In the genomic region with DNA sequence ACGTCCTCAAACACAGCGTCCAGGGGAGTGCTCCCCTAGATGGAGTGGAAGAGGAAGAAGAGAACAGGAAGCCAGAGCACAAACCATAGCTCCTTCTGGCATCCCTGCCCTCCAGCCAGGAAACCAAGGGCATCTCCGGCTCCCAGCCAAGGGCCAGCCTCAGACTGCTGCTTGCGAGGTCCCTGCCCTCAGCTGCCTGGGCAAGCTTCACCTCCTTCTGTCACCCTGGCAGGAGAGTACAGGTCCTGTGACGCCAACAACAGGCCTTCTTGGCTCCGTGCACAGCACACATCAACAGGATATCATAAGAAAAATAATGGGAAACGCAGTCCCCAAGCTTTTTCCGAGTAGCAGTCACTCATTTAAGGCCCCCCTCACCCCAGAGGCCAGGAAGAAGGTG, we compare ENCODE assay signal across 21 mouse cellular contexts.
A peak's percentile ranks its signal among the peaks of the same experiment; 100 is the strongest.
DNase-seq lines count a peak whose midpoint lies in the region; ATAC-seq and TF ChIP-seq lines count a peak whose summit lies in the region.
"Had no signal": no experiment of that assay in that cellular context is flagged by ENCODE, and none has a peak within 500 bp of the region (broad histone marks: within the 10 kb centered on the region; RNA-seq: fewer than 3 reads in every experiment).

No protein-coding gene starts in this region.

- ATAC-seq in heart, embryonic 16.5 days (replicated peaks; ENCODE audit: extremely low read depth, insufficient read depth, low FRiP score), result peak; percentile 58
- ATAC-seq in heart, embryonic 11.5 days (replicated peaks; ENCODE audit: insufficient number of reproducible peaks, low FRiP score, low TSS enrichment), result no peak
- no peak for ATAC-seq in midbrain, postnatal 0 days (ENCODE audit: low FRiP score)
- no peak for ATAC-seq in midbrain, embryonic 15.5 days (replicated peaks)
- ATAC-seq: forebrain, embryonic 14.5 days had no signal

- no peaks in the 10 kb centered on the region for H3K27me3 ChIP-seq in heart, embryonic 16.5 days (ENCODE audit: control insufficient read depth, insufficient read depth, low read length)
- H3K27me3 ChIP-seq in heart, embryonic 11.5 days (ENCODE audit: control insufficient read depth, insufficient read depth, low read length), result no peaks in the 10 kb centered on the region
- no peaks in the 10 kb centered on the region for H3K27me3 ChIP-seq in midbrain, postnatal 0 days (ENCODE audit: insufficient read depth, low read length)
- H3K27me3 ChIP-seq in midbrain, embryonic 15.5 days (replicated peaks), result 0 out of 2 replicates have a peak, but pooled peaks cover 3% of the 10 kb centered on the region
- H3K27me3 ChIP-seq: CH12.LX; embryonic facial prominence, embryonic 13.5 days; limb, embryonic 15.5 days; liver, embryonic 15.5 days; neural tube, embryonic 13.5 days had no signal

- H3K27ac ChIP-seq in heart, embryonic 16.5 days (ENCODE audit: low read length), result no peak overlapping the region
- H3K27ac ChIP-seq in heart, embryonic 11.5 days (ENCODE audit: low read depth, low read length), result no peak overlapping the region
- H3K27ac ChIP-seq in midbrain, postnatal 0 days (ENCODE audit: low read depth, low read length), result no peak overlapping the region
- H3K27ac ChIP-seq in midbrain, embryonic 15.5 days, result no peak overlapping the region
- H3K27ac ChIP-seq: embryonic facial prominence, embryonic 13.5 days; heart, embryonic 10.5 days; kidney, postnatal 0 days; limb, embryonic 15.5 days; liver, embryonic 15.5 days; neural tube, embryonic 13.5 days had no signal

- no peaks in the 10 kb centered on the region for H3K4me1 ChIP-seq in heart, embryonic 16.5 days (ENCODE audit: control insufficient read depth, insufficient read depth, low read length)
- H3K4me1 ChIP-seq in heart, embryonic 11.5 days (ENCODE audit: control insufficient read depth, insufficient read depth, low read length), result no peaks in the 10 kb centered on the region
- H3K4me1 ChIP-seq in midbrain, postnatal 0 days (ENCODE audit: insufficient read depth, low read length), result no peaks in the 10 kb centered on the region
- no peaks in the 10 kb centered on the region for H3K4me1 ChIP-seq in midbrain, embryonic 15.5 days
- H3K4me1 ChIP-seq: embryonic facial prominence, embryonic 13.5 days; heart, embryonic 10.5 days; limb, embryonic 15.5 days; liver, embryonic 15.5 days had no signal

- TF ChIP-seq CTCF in midbrain, postnatal 0 days (IDR thresholded peaks at IDR 0.05), result no peak

- peak; percentile 48 for DNase-seq in midbrain, postnatal 0 days (ENCODE audit: low spot score)
- peak; percentile 93 for DNase-seq in cerebellum, adult 9-11 months
- no peak for DNase-seq in frontal cortex, adult 2 months (ENCODE audit: extremely low spot score in 1 of 2, low spot score in 1 of 2)
- DNase-seq in layer of hippocampus, adult 8-10 months (ENCODE audit: low spot score in 2 of 2), result no peak
- DNase-seq: adrenal gland, postnatal 14 days; gastrocnemius, postnatal 25 days; kidney, adult 18-20 months; layer of hippocampus, postnatal 36 days; thymus, postnatal 36 days had no signal

- no peak overlapping the region for H3K4me2 ChIP-seq in heart, embryonic 16.5 days (ENCODE audit: low read depth, low read length)
- no peak overlapping the region for H3K4me2 ChIP-seq in heart, embryonic 11.5 days
- no peak overlapping the region for H3K4me2 ChIP-seq in midbrain, postnatal 0 days (ENCODE audit: low read depth, low read length, poor library complexity, severe bottlenecking)
- no peak overlapping the region for H3K4me2 ChIP-seq in midbrain, embryonic 15.5 days
- H3K4me2 ChIP-seq: embryonic facial prominence, embryonic 13.5 days; limb, embryonic 15.5 days; liver, embryonic 15.5 days; midbrain, embryonic 11.5 days; neural tube, embryonic 13.5 days had no signal

- no peak overlapping the region for H3K9ac ChIP-seq in heart, embryonic 16.5 days (ENCODE audit: low read length)
- no peak overlapping the region for H3K9ac ChIP-seq in heart, embryonic 11.5 days (ENCODE audit: low read depth, low read length)
- no peak overlapping the region for H3K9ac ChIP-seq in midbrain, postnatal 0 days (replicated peaks; ENCODE audit: low read length, poor library complexity, severe bottlenecking)
- no peak overlapping the region for H3K9ac ChIP-seq in midbrain, embryonic 15.5 days
- H3K9ac ChIP-seq: embryonic facial prominence, embryonic 13.5 days; limb, embryonic 15.5 days; liver, embryonic 15.5 days; neural tube, embryonic 13.5 days had no signal

- H3K9me3 ChIP-seq in heart, embryonic 16.5 days (replicated peaks; ENCODE audit: control insufficient read depth, low read length), result no peaks in the 10 kb centered on the region; the same call in 1 of the 2 replicates
- no peaks in the 10 kb centered on the region for H3K9me3 ChIP-seq in heart, embryonic 11.5 days (replicated peaks; ENCODE audit: control insufficient read depth, low read length)
- no peaks in the 10 kb centered on the region for H3K9me3 ChIP-seq in midbrain, postnatal 0 days (ENCODE audit: low read length)
- H3K9me3 ChIP-seq in midbrain, embryonic 15.5 days, result no peaks in the 10 kb centered on the region
- H3K9me3 ChIP-seq: embryonic facial prominence, embryonic 13.5 days; heart, embryonic 10.5 days; limb, embryonic 15.5 days; liver, embryonic 15.5 days; neural tube, embryonic 13.5 days had no signal

- no peaks in the 10 kb centered on the region for H3K36me3 ChIP-seq in heart, embryonic 16.5 days (ENCODE audit: control insufficient read depth, insufficient read depth)
- H3K36me3 ChIP-seq in heart, embryonic 11.5 days (ENCODE audit: control insufficient read depth, insufficient read depth, low read length), result no peaks in the 10 kb centered on the region
- H3K36me3 ChIP-seq in midbrain, postnatal 0 days (ENCODE audit: insufficient read depth, low read length), result no peaks in the 10 kb centered on the region
- no peaks in the 10 kb centered on the region for H3K36me3 ChIP-seq in midbrain, embryonic 15.5 days (replicated peaks)
- H3K36me3 ChIP-seq: embryonic facial prominence, embryonic 13.5 days; heart, embryonic 10.5 days; limb, embryonic 15.5 days; liver, embryonic 15.5 days; neural tube, embryonic 13.5 days had no signal

- 61% methylated on average over 8 of the region's 8 CpGs for WGBS in heart, embryonic 16.5 days
- WGBS in heart, embryonic 11.5 days (ENCODE audit: insufficient replicate concordance), result 59% methylated on average over 8 of the region's 8 CpGs
- 91% methylated on average over 8 of the region's 8 CpGs for WGBS in midbrain, postnatal 0 days
- 87% methylated on average over 8 of the region's 8 CpGs for WGBS in midbrain, embryonic 15.5 days

- H3K4me3 ChIP-seq in heart, embryonic 16.5 days (ENCODE audit: low read length), result no peak overlapping the region
- H3K4me3 ChIP-seq in heart, embryonic 11.5 days (ENCODE audit: low read depth, low read length), result no peak overlapping the region
- H3K4me3 ChIP-seq in midbrain, postnatal 0 days (ENCODE audit: low read depth, low read length), result no peak overlapping the region
- H3K4me3 ChIP-seq in midbrain, embryonic 15.5 days, result no peak overlapping the region
- H3K4me3 ChIP-seq: embryonic facial prominence, embryonic 13.5 days; heart, embryonic 10.5 days; limb, embryonic 15.5 days; liver, embryonic 15.5 days; neural tube, embryonic 13.5 days had no signal

Comparison
In these comparisons a context has a peak if more than half of its experiments do, and no peak if none do; other contexts are left out.
1. DNase-seq: peak in midbrain, postnatal 0 days (single experiment) and cerebellum, adult 9-11 months (single experiment); none in frontal cortex, adult 2 months (0 of 2) and layer of hippocampus, adult 8-10 months (0 of 2).